Mouse (Mus musculus): ENCODE measurements around the gene Trpm6. TPM values are rescaled to one million over a fixed set of nuclear protein-coding genes. Genes with fewer than 3 reads are reported as not detected.

The Trpm6 gene
- total and polyA plus RNA-seq, 3 experiments: 0.01 TPM; not detected in 2

DNA sequence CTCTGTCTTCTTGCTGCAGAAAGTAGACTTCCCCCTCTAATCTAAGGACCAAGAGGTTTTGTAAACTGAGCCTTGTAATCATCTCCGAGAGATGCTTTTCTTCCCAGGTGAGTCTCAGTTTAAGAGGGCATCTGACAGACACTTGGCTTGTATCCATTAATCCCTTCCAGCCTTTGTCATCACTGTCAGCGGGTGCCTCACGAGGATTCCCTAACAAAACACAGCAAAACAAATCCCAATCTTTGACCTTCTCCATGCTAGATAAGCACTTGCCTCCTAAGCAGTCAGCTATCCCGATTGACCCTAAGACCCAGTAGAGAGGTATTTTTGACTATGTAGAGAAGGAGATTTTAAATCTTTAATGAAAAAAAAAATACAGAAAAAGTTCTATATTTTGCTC lies 7.9 kb downstream of the Trpm6 start:
- Histone ChIP-seq H3K4me1 (ENCODE audit: control insufficient read depth in 1 of 2, insufficient read depth in 2 of 2, low read length in 2 of 2) (no peaks in the 10 kb centered on the region), H3K27ac (ENCODE audit: control insufficient read depth, low read depth, low read length) (no peak overlapping the region), H3K9me3 (replicated peaks; ENCODE audit: insufficient read depth, low read length) (no peaks in the 10 kb centered on the region), H3K79me2 (ENCODE audit: control insufficient read depth, insufficient read depth, low read length, poor library complexity) (no peaks in the 10 kb centered on the region), H3K36me3 (ENCODE audit: control insufficient read depth in 1 of 2, insufficient read depth in 2 of 2, low read length in 2 of 2) (no peaks in the 10 kb centered on the region), H3K27me3 (ENCODE audit: control insufficient read depth in 1 of 2, insufficient read depth in 2 of 2, low read length in 2 of 2) (peaks cover 0 to 4% of the 10 kb centered on the region in 2 experiments), H3K4me3 (ENCODE audit: control insufficient read depth in 1 of 2, insufficient read depth in 1 of 2, low read depth in 2 of 2, low read length in 2 of 2) (no peak overlapping the region), H3K9ac (ENCODE audit: control insufficient read depth, low read depth, low read length, poor library complexity, severe bottlenecking) (no peak overlapping the region)
- no peak for TF ChIP-seq GABPA (IDR thresholded peaks at IDR 0.05; ENCODE audit: low read depth, low read length)
- TF ChIP-seq POLR2AphosphoS2 (IDR thresholded peaks at IDR 0.05; ENCODE audit: low read length): no peak
- no peak for DNase-seq (ENCODE audit: low read depth, low spot score)

DNA sequence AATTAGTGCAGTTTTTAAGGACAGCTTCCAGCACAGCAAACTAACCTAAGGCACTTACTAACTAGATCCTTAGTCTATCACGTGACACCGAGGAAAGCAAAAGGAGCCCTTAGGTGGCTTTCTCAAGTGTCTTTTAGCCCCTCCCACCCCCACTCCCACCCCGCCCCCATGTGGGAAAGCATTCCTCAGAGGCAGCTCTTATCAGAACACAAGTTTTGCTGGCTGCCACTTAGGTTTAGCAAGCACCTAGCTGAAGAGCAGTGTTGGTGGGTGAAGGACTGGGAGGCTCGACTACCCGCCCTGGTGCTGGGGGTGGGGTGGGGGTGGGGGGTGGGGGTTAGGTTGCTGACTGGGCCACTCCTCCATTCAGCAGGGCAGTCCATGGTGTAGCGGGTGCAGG lies 8.5 kb downstream of the Trpm6 start:
- TF ChIP-seq USF1 (IDR thresholded peaks at IDR 0.05; ENCODE audit: low read depth, low read length) (peak; percentile 58; the same call in 1 of the 2 replicates), JUND (IDR thresholded peaks at IDR 0.05; ENCODE audit: low read depth, low read length) (no peak), ZMIZ1 (IDR thresholded peaks at IDR 0.05; ENCODE audit: low read depth, low read length) (no peak), BHLHE40 (IDR thresholded peaks at IDR 0.05; ENCODE audit: borderline replicate concordance, low read depth, low read length) (no peak), NELFE (IDR thresholded peaks at IDR 0.05; ENCODE audit: low read depth, low read length) (no peak)
- Histone ChIP-seq H3K79me2 (ENCODE audit: control insufficient read depth, insufficient read depth, low read length, poor library complexity) (no peaks in the 10 kb centered on the region), H3K9me3 (replicated peaks; ENCODE audit: insufficient read depth, low read length) (no peaks in the 10 kb centered on the region)

DNA sequence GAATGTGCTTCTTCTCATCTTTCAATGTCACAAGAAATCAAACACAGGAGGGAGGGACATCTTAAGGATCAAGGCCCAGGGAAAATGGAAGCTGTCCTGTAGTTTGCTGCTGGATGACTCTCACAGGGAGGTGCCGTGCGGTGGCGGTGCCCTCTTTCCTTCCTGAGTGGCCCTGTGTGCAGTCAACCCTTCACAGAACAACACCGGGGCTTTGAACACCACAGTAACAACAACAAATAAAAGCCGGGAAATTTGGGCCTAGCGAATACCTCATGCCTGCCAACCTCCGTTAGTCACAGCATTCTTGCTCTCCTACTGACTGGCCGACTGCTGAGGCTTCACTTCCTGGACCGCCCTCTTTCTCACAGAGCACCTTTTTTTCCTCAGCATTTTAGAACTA lies 9.1 kb downstream of the Trpm6 start:
- Histone ChIP-seq H3K9ac (ENCODE audit: control insufficient read depth, low read depth, low read length, poor library complexity, severe bottlenecking) (no peak overlapping the region), H3K27ac (ENCODE audit: control insufficient read depth, low read depth, low read length) (no peak overlapping the region), H3K4me1 (ENCODE audit: control insufficient read depth in 1 of 2, insufficient read depth in 2 of 2, low read length in 2 of 2) (no peaks in the 10 kb centered on the region), H3K79me2 (ENCODE audit: control insufficient read depth, insufficient read depth, low read length, poor library complexity) (no peaks in the 10 kb centered on the region), H3K36me3 (ENCODE audit: control insufficient read depth in 1 of 2, insufficient read depth in 2 of 2, low read length in 2 of 2) (no peaks in the 10 kb centered on the region), H3K4me3 (ENCODE audit: control insufficient read depth in 1 of 2, insufficient read depth in 1 of 2, low read depth in 2 of 2, low read length in 2 of 2) (no peak overlapping the region), H3K9me3 (replicated peaks; ENCODE audit: insufficient read depth, low read length) (no peaks in the 10 kb centered on the region), H3K27me3 (ENCODE audit: control insufficient read depth in 1 of 2, insufficient read depth in 2 of 2, low read length in 2 of 2) (peaks cover 0 to 2% of the 10 kb centered on the region in 2 experiments; a peak in 3 of 4 replicates)
- no peak for TF ChIP-seq TCF12 (IDR thresholded peaks at IDR 0.05; ENCODE audit: low read depth, low read length)
- no peak for TF ChIP-seq MEF2A (IDR thresholded peaks at IDR 0.05; ENCODE audit: extremely low read depth, insufficient replicate concordance, low read depth, low read length, poor library complexity, severe bottlenecking)
- TF ChIP-seq UBTF (IDR thresholded peaks at IDR 0.05; ENCODE audit: borderline replicate concordance, insufficient read depth, low read depth, low read length): no peak
- TF ChIP-seq BHLHE40 (IDR thresholded peaks at IDR 0.05; ENCODE audit: borderline replicate concordance, low read depth, low read length): no peak
- no peak for TF ChIP-seq SIN3A (IDR thresholded peaks at IDR 0.05; ENCODE audit: low read length)
- no peak for TF ChIP-seq CHD2 (IDR thresholded peaks at IDR 0.05; ENCODE audit: low read length)
- no peak for TF ChIP-seq USF2 (IDR thresholded peaks at IDR 0.05; ENCODE audit: borderline replicate concordance in 1 of 2, insufficient read depth in 1 of 2, low read depth in 1 of 2, low read length in 2 of 2)
- no peak for TF ChIP-seq KAT2A (conservative IDR thresholded peaks at IDR 0.05; ENCODE audit: low read depth, low read length)
- no peak for TF ChIP-seq RAD21 (IDR thresholded peaks at IDR 0.05; ENCODE audit: low read depth, low read length)
- no peak for TF ChIP-seq POLR2A (IDR thresholded peaks at IDR 0.05; ENCODE audit: control insufficient read depth in 1 of 2, insufficient read depth in 1 of 2, low read depth in 1 of 2, low read length in 2 of 2, poor library complexity in 1 of 2)
- TF ChIP-seq POLR2AphosphoS2 (IDR thresholded peaks at IDR 0.05; ENCODE audit: low read length): no peak
- DNase-seq (ENCODE audit: low read depth, low spot score): no peak

More for the DNA sequence above, 8.5 kb downstream of the Trpm6 start:
- peak; percentile 14 for DNase-seq (ENCODE audit: low read depth, low spot score)
- no peak overlapping the region for H3K4me3 ChIP-seq (ENCODE audit: control insufficient read depth in 1 of 2, insufficient read depth in 1 of 2, low read depth in 2 of 2, low read length in 2 of 2)
- no peaks in the 10 kb centered on the region for H3K36me3 ChIP-seq (ENCODE audit: control insufficient read depth in 1 of 2, insufficient read depth in 2 of 2, low read length in 2 of 2)
- H3K27me3 ChIP-seq (ENCODE audit: control insufficient read depth in 1 of 2, insufficient read depth in 2 of 2, low read length in 2 of 2): peaks cover 0 to 2% of the 10 kb centered on the region in 2 experiments; a peak in 3 of 4 replicates
- no peak overlapping the region for H3K27ac ChIP-seq (ENCODE audit: control insufficient read depth, low read depth, low read length)
- no peak overlapping the region for H3K9ac ChIP-seq (ENCODE audit: control insufficient read depth, low read depth, low read length, poor library complexity, severe bottlenecking)
- no peaks in the 10 kb centered on the region for H3K4me1 ChIP-seq (ENCODE audit: control insufficient read depth in 1 of 2, insufficient read depth in 2 of 2, low read length in 2 of 2)
